Mouse (Mus musculus): Measurements from ENCODE around the gene Plin3.

DNA sequence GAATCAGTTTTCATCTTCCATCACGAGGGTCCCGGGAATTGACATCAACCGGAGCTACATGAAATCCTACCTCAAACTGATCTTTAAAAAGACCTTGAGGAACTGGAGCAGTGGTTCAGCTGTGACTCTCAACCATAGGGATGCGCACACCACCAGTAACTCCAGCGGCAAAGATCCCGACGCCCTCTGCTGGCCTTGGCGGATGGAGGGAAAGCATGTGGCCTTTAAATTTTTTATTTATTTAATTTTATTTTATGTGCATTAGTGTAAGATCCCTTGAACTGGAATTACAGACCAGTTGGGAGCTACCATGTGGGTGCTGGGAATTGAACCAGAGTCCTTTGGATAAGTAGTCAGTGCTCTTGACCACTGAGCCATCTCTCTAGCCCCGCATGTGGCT, 37.2 kb downstream of the Plin3 start:
- TF ChIP-seq POLR2A (IDR thresholded peaks at IDR 0.05; ENCODE audit: insufficient read depth, low read depth, low read length) (no peak), CTCF (IDR thresholded peaks at IDR 0.05; ENCODE audit: insufficient read depth, low read depth, low read length) (no peak)
